Mouse (Mus musculus) R1 (cell line): ENCODE measurements around the gene Prickle2.

ENCODE experiments used
- DNase-seq: peaks from one replicate; pipeline ENCODE4 v3.0.0-alpha.2; 2018; ENCODE audit warnings: low read depth, low spot score

Gene Prickle2

DNA sequence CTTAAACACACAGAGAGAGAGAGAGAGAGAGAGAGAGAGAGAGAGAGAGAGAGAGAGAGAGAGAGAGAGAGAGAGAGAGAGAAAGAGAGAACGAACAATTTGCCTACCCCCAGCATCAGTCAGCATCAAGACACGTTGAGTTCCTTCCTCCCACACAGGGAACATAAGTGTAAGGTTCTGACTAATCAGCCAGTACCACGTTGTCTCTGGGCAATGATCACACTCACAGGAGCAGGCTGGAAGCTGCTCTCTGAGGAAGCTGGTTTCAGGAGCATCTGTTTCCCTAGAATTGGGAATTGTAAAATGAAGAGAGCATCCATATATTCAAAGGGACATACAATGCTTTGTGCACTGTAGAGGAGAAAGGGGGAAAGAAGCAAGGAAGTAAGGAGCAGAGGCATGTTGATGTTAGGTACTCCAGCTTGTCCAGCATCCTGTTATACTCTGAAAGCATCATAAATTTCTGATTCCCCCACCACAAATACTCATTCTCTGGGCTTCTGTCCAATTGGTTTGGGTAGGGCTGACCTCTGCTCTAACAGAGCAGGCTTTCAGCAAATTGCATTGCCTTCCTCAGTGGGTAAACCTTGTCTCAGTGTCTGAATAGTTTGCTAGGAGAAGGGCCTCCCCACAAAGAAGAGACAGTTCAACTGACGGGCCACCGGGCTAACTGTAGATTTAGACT, 116.4 kb downstream of the Prickle2 start:
- DNase-seq, result no peak

DNA sequence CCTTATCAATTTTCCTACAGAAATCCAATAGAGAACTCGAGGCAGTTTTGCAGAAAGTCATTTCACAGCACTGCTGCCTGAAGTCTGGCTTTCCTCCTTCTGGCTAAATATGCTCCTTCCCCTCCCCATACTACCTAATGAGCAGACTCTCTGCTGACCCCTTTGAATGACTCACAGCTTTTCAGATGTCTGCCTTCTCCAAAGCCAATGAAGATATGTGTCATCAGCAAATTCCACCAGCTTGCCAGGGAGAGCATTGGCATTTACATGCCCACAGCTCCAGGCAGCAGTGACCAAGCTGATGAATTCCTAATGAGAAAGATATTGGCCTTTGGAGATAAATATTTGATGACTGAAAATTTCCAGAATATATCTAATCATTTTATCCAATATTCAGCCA, 121.9 kb downstream of the Prickle2 start:
- DNase-seq, result no peak

- DNase-seq, result no peak
Observed at GRCm38 (mm10) chr6:92575227-92575626, 130.7 kb downstream of the Prickle2 start.

- DNase-seq, result no peak
Observed at GRCm38 (mm10) chr6:92572139-92572538, 133.8 kb downstream of the Prickle2 start.

DNA sequence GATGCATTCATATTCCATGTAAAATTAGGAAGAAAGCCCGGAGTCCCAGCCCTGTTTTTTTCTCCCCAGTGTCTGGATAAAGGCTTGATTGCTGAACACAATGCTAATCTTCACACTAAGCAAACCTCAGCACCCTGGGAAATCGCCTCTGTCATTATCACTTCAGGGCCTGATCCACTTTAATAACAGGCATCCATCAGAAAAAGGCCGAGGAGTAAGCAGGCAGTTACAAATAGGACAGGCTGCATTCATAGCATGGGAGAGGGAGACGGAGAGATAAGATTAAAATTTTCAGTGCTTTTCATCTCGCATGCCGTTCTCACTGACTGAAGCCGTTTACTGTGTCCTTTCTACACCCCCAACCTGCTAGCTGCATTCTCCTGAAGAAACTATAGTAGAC, 135.9 kb downstream of the Prickle2 start:
- DNase-seq, result no peak

- DNase-seq, result peak; percentile 3
Observed at GRCm38 (mm10) chr6:92569283-92569682, 136.7 kb downstream of the Prickle2 start.

- peak; percentile 47 for DNase-seq
Observed at GRCm38 (mm10) chr6:92559261-92559660, 146.7 kb downstream of the Prickle2 start.

DNA sequence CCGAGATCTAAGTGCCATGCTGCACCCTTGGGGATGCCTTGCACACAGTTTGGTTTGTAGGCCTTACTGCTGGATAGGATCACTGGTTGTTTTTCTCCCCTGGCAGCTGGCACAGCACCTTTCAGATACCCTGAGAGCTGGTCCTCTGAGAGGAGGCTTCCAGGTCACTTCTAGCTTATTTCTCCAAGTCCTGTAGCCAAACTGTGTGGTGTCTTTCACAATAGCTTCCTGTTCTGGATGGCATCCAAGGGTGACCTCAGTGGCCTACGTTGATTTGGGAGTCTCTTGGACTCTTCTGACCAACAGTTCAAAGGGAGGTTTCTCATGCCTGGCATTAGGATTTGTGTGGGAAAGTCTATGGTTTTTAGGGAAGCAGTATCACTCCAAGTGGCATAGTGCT, 150.3 kb downstream of the Prickle2 start:
- no peak for DNase-seq

DNA sequence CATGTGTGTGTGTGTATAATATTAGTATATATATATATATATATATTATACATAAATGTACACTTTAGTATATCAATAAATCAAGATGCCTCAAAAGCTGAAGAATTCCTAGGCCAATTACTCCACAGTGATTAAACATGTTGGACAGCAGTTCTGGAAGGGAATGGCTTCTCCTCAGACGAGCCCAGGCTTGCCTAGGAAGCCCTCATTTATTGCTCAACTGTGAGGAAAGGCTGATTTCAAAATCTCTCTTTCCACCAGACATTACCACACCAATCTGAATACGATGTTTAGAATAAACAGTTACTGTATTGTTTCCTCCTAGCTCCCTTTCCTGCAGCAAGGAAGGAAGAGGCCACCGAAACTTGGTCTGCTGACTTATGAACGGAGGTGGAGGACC, 152.9 kb downstream of the Prickle2 start:
- DNase-seq, result no peak

GRCm38 (mm10) chr6:92549246-92549645, 156.7 kb downstream of the Prickle2 start:
- DNase-seq, result no peak

GRCm38 (mm10) chr6:92545204-92545603, 160.8 kb downstream of the Prickle2 start:
- DNase-seq, result no peak

DNA sequence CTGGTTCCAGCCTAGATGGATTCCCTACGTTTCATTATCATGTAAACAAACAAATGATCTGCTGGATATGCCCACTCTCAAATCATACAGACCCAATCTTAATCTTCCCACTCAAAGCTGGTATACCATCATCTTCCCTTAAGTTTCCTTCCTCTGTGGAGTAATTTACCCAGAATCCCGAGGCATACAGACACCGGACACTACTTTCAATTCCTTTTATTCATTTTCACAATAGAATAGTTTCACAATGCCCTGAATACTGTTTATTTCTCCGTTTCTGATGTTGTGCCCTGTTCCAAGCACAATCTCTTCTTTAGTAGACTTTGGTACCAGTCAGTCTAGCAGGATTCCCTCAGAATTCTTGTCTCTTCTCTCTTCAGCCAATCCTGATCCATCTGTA, 162.1 kb downstream of the Prickle2 start:
- DNase-seq, result no peak

GRCm38 (mm10) chr6:92542402-92543101, 163.4 kb downstream of the Prickle2 start:
- DNase-seq, result no peak

DNA sequence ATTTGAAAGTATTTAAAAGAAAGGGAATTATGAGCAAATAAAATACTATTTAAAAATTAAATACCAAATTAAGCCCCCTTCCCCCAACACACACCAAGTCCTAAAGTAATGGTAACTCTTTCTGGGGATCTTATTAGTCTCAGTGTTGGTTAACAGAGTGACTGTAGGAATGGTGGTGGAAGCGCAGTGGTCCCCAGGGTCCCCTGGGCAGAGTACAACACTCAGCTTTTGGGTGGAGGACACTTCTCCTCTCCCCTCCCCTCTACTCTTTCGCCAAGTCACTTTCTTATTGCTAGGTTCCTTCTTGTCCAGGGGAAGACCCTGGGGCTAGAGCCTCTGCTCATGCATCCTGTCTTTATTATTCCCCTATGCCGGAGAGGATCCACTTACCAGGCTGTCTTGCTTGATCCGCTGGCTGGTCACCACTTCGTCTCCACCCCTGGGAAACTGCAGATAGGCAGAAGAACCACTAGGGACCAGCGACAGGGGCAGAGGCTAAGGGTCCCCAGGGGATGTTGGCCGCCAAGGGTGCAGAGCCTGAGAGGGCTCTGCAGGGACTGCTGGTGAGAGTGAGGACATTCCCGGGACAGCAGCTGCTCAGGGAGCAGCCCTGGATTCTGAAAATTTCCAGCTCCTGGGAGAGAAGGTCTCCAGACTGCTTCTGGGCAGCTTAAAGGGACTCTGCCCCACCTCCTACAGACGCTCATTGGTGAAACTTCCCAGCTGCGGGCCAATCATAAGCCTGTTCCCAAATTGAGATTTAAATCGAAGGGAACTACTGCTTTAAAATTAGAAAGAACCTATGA, 171.5 kb downstream of the Prickle2 start:
- peak; percentile 49 for DNase-seq

DNA sequence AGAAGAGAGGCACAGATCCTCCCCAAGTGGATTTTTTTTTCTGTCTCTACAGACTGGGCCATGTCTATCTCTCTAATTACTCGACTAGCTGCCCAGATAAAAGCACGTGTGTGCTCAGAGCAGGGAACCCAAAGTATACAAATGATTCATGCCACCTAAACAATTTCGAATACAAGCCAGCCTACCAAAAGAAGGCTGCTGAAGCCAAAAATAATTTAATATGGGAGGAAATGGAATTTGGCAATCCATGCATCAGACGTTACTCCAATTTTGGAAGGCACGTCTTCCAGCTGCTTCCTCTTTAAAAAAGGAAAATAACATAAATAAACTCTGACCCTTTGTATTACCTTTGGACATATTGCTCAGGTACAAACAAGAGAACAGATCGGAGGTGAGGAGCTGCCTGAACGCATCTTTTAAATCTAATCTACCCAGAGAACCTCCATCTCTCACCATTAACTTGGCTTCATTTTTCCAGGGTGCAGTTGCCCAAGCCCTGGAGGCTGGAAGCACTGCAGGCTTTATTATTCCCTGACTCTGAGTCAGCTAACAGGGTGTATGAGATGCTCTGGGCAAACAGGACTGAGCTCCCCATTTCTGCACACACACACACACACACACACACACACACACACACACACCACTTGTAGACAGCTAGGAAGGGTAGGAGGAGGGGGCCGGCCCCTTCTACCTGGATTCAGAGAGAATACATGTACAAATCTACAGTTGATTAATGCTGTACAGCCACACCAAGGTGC, 172.5 kb downstream of the Prickle2 start:
- no peak for DNase-seq

GRCm38 (mm10) chr6:92532896-92533295, 173.1 kb downstream of the Prickle2 start:
- DNase-seq, result no peak

DNA sequence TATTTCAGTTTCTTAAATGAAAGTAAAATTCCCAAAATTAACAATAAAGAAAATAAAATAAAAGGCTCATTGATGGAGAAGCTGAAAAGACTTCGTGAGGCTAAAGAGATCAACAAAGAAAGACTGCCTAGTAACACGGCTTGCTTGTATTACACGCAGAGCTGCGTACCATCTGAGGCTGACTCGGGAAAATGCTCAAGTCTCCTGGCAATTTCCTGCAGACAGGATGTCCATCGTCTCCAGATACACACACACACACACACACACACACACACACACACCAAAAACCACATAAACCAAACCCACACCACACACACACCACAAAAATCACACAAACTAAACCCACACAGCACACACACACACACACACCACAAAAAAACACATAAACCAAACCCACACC, 173.6 kb downstream of the Prickle2 start:
- DNase-seq, result no peak

DNA sequence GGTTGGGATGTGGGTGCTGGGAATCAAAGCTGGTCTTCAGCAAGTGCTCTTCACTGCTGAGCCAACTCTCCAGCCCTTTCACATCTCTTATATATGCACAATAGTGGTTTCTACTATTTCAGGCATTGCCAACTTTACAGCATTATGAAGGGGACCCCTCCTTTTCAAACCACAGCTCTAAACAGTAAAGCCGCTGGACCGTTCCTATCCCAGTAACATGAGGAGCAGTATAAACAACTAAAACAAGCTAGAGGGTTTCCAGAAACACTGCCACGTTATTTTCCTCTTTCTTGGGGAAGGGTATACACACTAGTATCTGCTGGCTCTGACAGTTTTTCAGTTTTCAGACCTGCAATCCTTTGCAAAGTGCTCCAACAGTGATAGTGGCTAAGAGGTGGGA, 179.7 kb downstream of the Prickle2 start:
- no peak for DNase-seq

DNA sequence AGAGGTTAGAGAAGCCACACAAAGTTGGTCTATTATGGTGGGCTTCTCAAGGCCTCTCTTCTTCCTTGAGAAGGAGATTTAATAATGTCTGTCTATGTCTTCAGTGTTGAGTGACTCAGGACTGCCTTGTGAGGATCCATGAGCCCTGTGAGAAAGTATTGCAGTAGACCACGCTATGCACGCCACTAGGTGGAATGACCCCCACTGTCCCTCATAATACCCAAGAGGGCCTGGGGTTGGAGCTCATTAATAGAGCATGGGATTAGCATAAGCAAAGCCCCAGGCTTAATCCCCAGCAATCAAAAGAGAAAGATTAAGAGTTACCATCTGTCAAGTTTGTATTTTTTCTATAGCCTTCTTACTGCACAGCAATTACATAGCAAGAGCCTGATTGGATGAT, 180.3 kb downstream of the Prickle2 start:
- DNase-seq, result no peak

DNA sequence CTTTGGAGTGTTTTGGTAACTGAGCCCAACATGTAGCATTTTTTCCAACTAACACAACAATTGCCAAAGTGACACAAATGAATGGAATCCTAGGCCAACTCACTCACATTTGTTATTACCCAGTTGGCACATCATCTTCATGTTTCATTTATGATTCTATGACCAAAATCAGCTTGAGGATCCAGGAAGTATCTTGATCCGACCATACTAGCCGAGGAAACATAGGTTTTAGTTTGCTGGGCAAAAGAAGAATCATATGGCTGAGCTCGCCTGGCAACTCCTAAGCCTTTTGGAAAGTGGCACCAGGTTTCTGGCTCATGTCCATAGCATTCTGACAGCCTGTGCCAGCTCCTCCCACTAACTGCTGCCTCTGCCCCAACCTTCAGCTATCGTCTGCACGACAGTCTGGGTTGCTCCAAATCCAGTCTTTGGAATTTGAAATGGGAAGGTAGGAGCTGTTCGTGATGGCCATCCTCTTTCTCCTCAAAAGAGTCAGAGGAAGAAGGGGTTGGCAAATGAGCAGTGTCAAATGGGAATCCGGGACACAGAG, 184.4 kb downstream of the Prickle2 start:
- DNase-seq, result no peak

DNA sequence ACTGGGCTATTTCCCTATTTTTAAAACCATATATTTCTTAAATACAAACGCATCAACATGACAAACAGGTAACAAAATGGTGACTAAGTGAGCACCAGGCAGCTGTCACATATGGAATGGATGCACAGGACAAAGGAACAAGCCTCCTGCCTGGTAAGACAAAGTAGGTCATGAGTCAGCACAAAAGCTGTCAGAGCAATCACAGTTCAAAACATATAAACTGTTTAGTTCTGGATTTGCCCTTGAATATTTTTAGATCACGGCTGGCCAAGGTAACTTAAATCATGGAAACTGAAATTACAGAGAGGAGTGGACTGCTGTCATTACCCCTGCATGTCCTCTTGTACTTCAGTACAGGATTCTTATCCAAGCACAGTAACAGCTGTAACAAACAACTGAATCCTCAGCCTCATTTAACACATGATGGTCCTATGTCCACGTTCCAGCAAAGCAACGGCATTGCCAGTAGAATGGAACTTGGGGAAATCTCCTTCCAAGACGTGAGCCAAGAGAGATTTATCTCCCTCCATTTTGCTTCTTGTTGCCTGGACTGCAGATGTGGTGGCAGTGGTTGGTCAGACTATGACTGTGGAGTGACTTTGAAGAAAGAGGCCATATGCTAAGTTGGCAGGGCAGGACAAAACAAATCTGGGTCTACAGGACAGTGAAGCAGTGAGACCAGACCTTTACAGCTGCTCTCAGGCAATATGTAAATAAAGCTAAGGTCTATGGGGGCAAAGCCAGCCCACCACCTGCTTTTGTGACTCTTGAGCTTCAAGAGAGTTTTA, 185.7 kb downstream of the Prickle2 start:
- no peak for DNase-seq
